Mouse (Mus musculus) forebrain, embryonic 12.5 days (tissue): ENCODE measurements around the gene Orai1. TPM values are rescaled to one million over a fixed set of nuclear protein-coding genes. Genes with fewer than 3 reads are reported as not detected.
"Not testable (repeated sequence)": the region's sequence is repeated elsewhere in the genome, so short reads cannot be mapped to it uniquely, and the experiment has no call there.

Source experiments
- ATAC-seq: fragments of 200-750 bp; cut with Nextera tagmentation; 2 replicates; pipeline ENCODE4 v1.8.0; 2017; ENCODE audit warnings: moderate TSS enrichment; ENCODE audit not compliant: low FRiP score
- H3K27ac ChIP-seq: fragments of 300-500 bp; sonication (generic); 2 replicates; pipeline ENCODE4 v1.5.1; 2016; ENCODE audit warnings: mild to moderate bottlenecking
- H3K27me3 ChIP-seq: fragments of 300-500 bp; sonication (generic); 2 replicates; pipeline ENCODE4 v1.6.1; 2016; ENCODE audit warnings: mild to moderate bottlenecking
- H3K36me3 ChIP-seq: fragments of 300-500 bp; sonication (generic); replicated peaks from 2 replicates; pipeline ENCODE4 v1.6.1; 2016; ENCODE audit warnings: mild to moderate bottlenecking
- H3K4me1 ChIP-seq: fragments of 300-500 bp; sonication (generic); 2 replicates; pipeline ENCODE4 v1.6.1; 2016
- H3K4me2 ChIP-seq: fragments of 300-500 bp; sonication (generic); 2 replicates; pipeline ENCODE4 v1.6.1; 2016; ENCODE audit warnings: mild to moderate bottlenecking, moderate library complexity
- H3K4me3 ChIP-seq: fragments of 300-500 bp; sonication (generic); replicated peaks from 2 replicates; pipeline ENCODE4 v1.5.1; 2016; ENCODE audit warnings: mild to moderate bottlenecking
- H3K9ac ChIP-seq: fragments of 300-500 bp; sonication (generic); 2 replicates; pipeline ENCODE4 v1.6.1; 2016; ENCODE audit warnings: mild to moderate bottlenecking
- H3K9me3 ChIP-seq: fragments of 300-500 bp; sonication (generic); 2 replicates; pipeline ENCODE4 v1.6.1; 2016
- WGBS: fragments of 180-500 bp; shearing (Covaris S2); methylation state at CpG from one replicate; pipeline ENCODE4 v1.1.7; 2016; 5-methylcytosine and 5-hydroxymethylcytosine counted together
- polyA plus RNA-seq: library from polyadenylated mRNA; unstranded; fragments of >200 nt; fragmentation: Nextera tagmentation; extraction: Ambion mirVana; gene quantifications from 2 replicates; pipeline ENCODE4 v1.2.1, GENCODE M21; 2016

Gene Orai1
- polyA plus RNA-seq, 1 experiment from 2014 or later = 11.4 TPM

GRCm38 (mm10) chr5:123060706-123061401, 46.0 kb downstream of the Orai1 start:
- 85% methylated on average over 9 of the region's 9 CpGs for WGBS
- ATAC-seq = no peak
- Histone ChIP-seq H3K36me3 (no peaks in the 10 kb centered on the region), H3K4me3 (no peak overlapping the region), H3K27ac (no peak overlapping the region), H3K9ac (no peak overlapping the region), H3K27me3 (no peaks in the 10 kb centered on the region), H3K4me1 (0 out of 2 replicates have a peak, but pooled peaks cover 2% of the 10 kb centered on the region), H3K4me2 (no peak overlapping the region), H3K9me3 (no peaks in the 10 kb centered on the region)

DNA sequence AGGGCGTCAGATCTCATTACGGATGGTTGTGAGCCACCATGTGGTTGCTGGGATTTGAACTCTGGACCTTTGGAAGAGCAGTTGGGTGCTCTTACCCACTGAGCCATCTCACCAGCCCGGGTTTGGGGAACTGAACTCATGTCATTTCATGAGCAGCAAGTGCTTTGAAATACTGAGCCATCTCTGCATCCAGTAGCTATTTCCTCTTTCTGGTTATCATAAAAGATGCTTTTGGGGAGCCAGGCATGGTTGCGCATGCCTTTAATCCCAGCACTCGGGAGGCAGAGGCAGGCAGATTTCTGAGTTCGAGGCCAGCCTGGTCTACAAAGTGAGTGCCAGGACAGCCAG, 46.5 kb downstream of the Orai1 start:
- H3K4me1 ChIP-seq, H3K36me3 ChIP-seq, ATAC-seq: not testable (repeated sequence)

DNA sequence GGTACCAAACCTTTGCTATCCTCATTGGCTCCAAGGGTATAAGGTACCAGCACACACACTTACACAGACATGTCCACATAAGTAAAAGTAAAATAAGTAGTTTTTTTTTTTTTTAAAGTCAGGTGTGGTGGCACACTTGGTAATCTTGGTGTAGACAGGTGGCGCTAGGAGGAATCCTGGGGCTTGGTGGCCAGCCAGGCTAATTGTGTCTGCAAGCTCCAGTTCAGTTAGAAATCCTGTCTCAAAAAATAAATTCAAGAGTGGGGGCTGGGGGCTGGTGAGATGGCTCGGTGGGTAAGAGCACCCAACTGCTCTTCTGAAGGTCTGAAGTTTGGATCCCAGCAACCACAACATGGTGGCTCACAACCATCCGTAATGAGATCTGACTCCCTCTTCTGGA, 48.3 kb downstream of the Orai1 start:
- H3K4me2 ChIP-seq = no peak overlapping the region
- 0 out of 2 replicates have a peak, but pooled peaks cover 2% of the 10 kb centered on the region for H3K4me1 ChIP-seq
- no peaks in the 10 kb centered on the region for H3K9me3 ChIP-seq
- H3K36me3 ChIP-seq = no peaks in the 10 kb centered on the region
- H3K27me3 ChIP-seq = no peaks in the 10 kb centered on the region
- H3K27ac ChIP-seq = no peak overlapping the region
- WGBS = 88% methylated on average over 3 of the region's 3 CpGs
- H3K9ac ChIP-seq = no peak overlapping the region
- H3K4me3 ChIP-seq = no peak overlapping the region
- ATAC-seq = no peak

More for the DNA sequence above, 46.5 kb downstream of the Orai1 start:
- H3K9ac ChIP-seq, H3K27ac ChIP-seq, H3K4me3 ChIP-seq, H3K27me3 ChIP-seq, H3K4me2 ChIP-seq, H3K9me3 ChIP-seq: not testable (repeated sequence)
- 83% methylated on average over 6 of the region's 6 CpGs for WGBS

DNA sequence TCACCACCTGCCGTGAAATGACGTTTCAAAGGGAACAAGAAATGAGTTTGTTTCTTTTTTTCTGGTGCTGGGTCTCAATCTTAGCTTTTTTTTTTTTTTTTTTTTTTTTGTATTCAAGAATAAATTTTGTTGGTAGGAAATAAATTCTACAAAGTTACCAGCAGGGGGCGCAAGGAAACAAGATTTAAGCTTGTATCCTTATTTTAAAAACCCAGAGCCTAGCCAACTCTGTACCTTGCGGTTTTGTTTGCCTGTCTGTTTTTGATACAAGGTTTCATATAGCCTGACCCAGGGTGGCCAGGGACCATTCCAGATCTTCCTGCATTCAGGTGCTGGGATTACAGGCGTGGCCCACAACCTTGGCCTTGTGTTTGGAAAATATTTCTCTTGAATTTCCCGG, 49.3 kb downstream of the Orai1 start:
- H3K9ac ChIP-seq = no peak overlapping the region
- H3K27me3 ChIP-seq = no peaks in the 10 kb centered on the region
- H3K4me3 ChIP-seq = no peak overlapping the region
- 31% methylated on average over 6 of the region's 6 CpGs for WGBS
- no peaks in the 10 kb centered on the region for H3K36me3 ChIP-seq
- 0 out of 2 replicates have a peak, but pooled peaks cover 2% of the 10 kb centered on the region for H3K4me1 ChIP-seq
- H3K27ac ChIP-seq = no peak overlapping the region
- no peaks in the 10 kb centered on the region for H3K9me3 ChIP-seq
- no peak overlapping the region for H3K4me2 ChIP-seq
- no peak for ATAC-seq

GRCm38 (mm10) chr5:123067395-123067995, 52.6 kb downstream of the Orai1 start:
- Histone ChIP-seq H3K4me1 (no peaks in the 10 kb centered on the region), H3K9ac (no peak overlapping the region), H3K4me2 (no peak overlapping the region), H3K27ac (no peak overlapping the region), H3K9me3 (no peaks in the 10 kb centered on the region), H3K4me3 (no peak overlapping the region), H3K27me3 (0 out of 2 replicates have a peak, but pooled peaks cover 5% of the 10 kb centered on the region), H3K36me3 (no peaks in the 10 kb centered on the region)
- ATAC-seq = no peak
- WGBS = 26% methylated on average over 6 of the region's 6 CpGs

GRCm38 (mm10) chr5:123068115-123068514, 53.2 kb downstream of the Orai1 start, which contains the start of gene Tmem120b:
TSS of gene Tmem120b (plus strand) at chr5:123068415.
- Histone ChIP-seq H3K27me3 (0 out of 2 replicates have a peak, but pooled peaks cover 5% of the 10 kb centered on the region), H3K27ac (no peak within 1 kb of the TSS), H3K9me3 (no peaks in the 10 kb centered on the region), H3K36me3 (no peaks in the 10 kb centered on the region), H3K4me3 (no peak within 1 kb of the TSS), H3K4me1 (no peaks in the 10 kb centered on the region), H3K4me2 (no peak within 1 kb of the TSS), H3K9ac (no peak within 1 kb of the TSS)
- no peak for ATAC-seq
- 88% methylated on average over 12 of the region's 12 CpGs for WGBS

DNA sequence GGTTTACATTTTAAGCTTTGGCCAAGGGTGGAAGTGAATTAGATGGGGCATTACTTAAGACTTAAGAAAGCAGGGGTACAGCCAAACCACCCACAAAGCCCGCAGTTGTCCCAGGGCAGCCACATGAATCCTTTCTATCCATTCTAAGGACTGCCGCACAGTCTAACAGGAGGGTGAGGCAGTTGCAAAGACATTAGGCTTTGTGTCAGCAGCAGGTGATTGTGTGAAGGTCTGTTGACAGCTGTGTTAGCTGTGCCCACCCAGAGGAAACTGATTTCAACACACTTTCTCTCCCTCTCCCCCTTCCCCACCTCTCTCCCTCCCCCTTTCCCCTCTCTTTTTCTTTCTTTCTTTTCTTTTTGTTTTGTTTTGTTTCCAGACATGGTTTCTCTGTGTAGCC, 53.8 kb downstream of the Orai1 start:
- H3K36me3 ChIP-seq = no peaks in the 10 kb centered on the region
- H3K9ac ChIP-seq = no peak overlapping the region
- no peaks in the 10 kb centered on the region for H3K9me3 ChIP-seq
- no peak overlapping the region for H3K27ac ChIP-seq
- ATAC-seq = no peak
- no peak overlapping the region for H3K4me2 ChIP-seq
- no peak overlapping the region for H3K4me3 ChIP-seq
- WGBS = 86% methylated on average over 2 of the region's 2 CpGs
- no peaks in the 10 kb centered on the region for H3K4me1 ChIP-seq
- H3K27me3 ChIP-seq = 0 out of 2 replicates have a peak, but pooled peaks cover 5% of the 10 kb centered on the region

GRCm38 (mm10) chr5:123075576-123076418, 60.9 kb downstream of the Orai1 start:
- H3K36me3 ChIP-seq = no peaks in the 10 kb centered on the region
- peak; percentile 95 for ATAC-seq
- H3K4me1 ChIP-seq = peaks cover 22% of the 10 kb centered on the region
- peak overlapping the region; percentile 77 for H3K4me3 ChIP-seq
- WGBS = 9% methylated on average over 45 of the region's 45 CpGs
- peak overlapping the region; percentile 77 for H3K9ac ChIP-seq
- H3K9me3 ChIP-seq = peaks cover 6% of the 10 kb centered on the region; the same call in 1 of the 2 replicates
- H3K27me3 ChIP-seq = peaks cover 16% of the 10 kb centered on the region; the same call in 1 of the 2 replicates
- 0 out of 2 replicates have a peak overlapping the region, but pooled peaks have one; percentile 15 for H3K27ac ChIP-seq
- peak overlapping the region; percentile 100 for H3K4me2 ChIP-seq

DNA sequence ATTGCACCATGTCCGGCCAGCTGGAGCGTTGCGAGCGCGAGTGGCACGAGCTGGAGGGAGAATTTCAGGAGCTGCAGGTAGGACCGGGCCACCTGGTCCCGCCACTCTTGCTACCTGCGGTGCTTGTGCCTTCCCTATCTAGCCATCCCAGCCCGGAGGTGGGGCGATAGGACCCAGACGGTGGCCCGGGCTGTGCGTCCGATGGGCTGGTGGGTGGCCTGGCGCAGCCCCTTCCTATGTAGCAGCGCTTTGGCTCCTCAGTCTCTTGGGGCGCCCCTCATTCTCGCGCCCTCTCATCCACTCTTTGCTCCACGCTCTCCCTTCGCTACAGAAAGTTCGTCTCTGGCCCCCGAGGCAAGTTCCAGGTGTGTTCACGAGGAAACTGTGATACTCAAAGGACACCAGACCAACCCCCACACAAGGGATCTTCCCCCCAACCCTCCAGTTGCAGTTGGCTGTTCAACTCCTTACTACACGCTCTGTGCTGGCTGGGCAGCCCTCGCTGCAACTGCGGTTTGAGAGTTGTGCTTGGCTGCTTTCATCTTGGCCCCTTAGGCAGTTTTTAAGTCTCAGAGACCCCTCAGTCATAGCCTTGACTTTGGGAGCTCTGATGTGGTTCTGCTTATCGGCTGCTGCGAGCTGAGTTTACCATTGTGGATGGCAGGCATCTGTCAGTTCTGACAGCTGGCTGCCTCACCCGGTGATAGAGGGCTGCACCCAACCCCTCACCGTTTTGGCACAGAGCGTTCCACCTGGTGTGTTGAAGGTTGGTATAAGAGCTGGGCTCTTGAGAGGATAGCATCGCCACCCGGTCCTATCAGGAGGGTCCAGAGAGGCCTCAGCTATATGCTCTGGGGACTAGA, 61.8 kb downstream of the Orai1 start:
- Histone ChIP-seq H3K9ac (peak overlapping the region; percentile 77), H3K9me3 (peaks cover 6% of the 10 kb centered on the region; the same call in 1 of the 2 replicates), H3K36me3 (no peaks in the 10 kb centered on the region), H3K27ac (0 out of 2 replicates have a peak overlapping the region, but pooled peaks have one; percentile 15), H3K4me2 (peak overlapping the region; percentile 100), H3K4me3 (peak overlapping the region; percentile 77), H3K4me1 (peaks cover 22% of the 10 kb centered on the region), H3K27me3 (peaks cover 16% of the 10 kb centered on the region; the same call in 1 of the 2 replicates)
- WGBS = 6% methylated on average over 35 of the region's 35 CpGs
- peak; percentile 79 for ATAC-seq

GRCm38 (mm10) chr5:123079568-123079967, 64.7 kb downstream of the Orai1 start:
- H3K4me1 ChIP-seq = peaks cover 22% of the 10 kb centered on the region
- no peaks in the 10 kb centered on the region for H3K36me3 ChIP-seq
- H3K27ac ChIP-seq = no peak overlapping the region
- no peak overlapping the region for H3K4me2 ChIP-seq
- H3K9me3 ChIP-seq = peaks cover 6% of the 10 kb centered on the region; the same call in 1 of the 2 replicates
- no peak for ATAC-seq
- 96% methylated on average over 1 of the region's 1 CpGs for WGBS
- H3K4me3 ChIP-seq = no peak overlapping the region
- H3K27me3 ChIP-seq = peaks cover 11% of the 10 kb centered on the region; the same call in 1 of the 2 replicates
- no peak overlapping the region for H3K9ac ChIP-seq

DNA sequence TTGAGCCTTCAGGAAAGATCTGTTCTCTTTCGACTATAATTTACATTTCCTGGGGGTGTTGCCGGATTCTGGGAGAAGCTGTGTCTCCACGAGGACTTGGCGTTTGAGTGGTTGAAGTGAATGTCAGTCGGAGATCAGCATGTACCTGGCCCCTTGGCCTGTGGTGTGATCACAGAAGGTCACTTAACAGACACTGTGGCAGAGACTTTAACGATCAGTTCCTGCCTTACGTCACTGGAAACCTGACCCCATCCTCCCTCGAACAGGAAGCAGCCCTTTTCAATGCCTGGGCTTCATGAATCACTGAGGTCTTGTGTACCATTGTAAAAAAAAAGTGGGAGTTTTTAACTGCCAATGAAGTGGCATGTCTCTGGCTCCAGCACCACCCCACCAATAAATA, 65.2 kb downstream of the Orai1 start:
- Histone ChIP-seq H3K9ac (no peak overlapping the region), H3K4me3 (no peak overlapping the region), H3K27ac (no peak overlapping the region), H3K27me3 (peaks cover 10% of the 10 kb centered on the region; the same call in 1 of the 2 replicates), H3K4me1 (peaks cover 22% of the 10 kb centered on the region), H3K4me2 (no peak overlapping the region), H3K36me3 (no peaks in the 10 kb centered on the region), H3K9me3 (peaks cover 6% of the 10 kb centered on the region; the same call in 1 of the 2 replicates)
- 90% methylated on average over 8 of the region's 8 CpGs for WGBS
- ATAC-seq = no peak
